Mouse (Mus musculus): Measurements from ENCODE around the gene Epha4. TPM values are rescaled to one million over a fixed set of nuclear protein-coding genes. Genes with fewer than 3 reads are reported as not detected.

The Epha4 gene
- total RNA-seq, 2 experiments from 2014 or later = 21.9 to 26.5 TPM

GRCm38 (mm10) chr1:77513411-77513941, 1.4 kb downstream of the Epha4 start:
- DNase-seq = peak; percentile 39 to 62
- intact Hi-C loops (cut with DNase I) = loop anchor here (5.0 to 10.0 kb wide), 7 partner anchors 136 to 1699 kb away; no protein-coding TSS in a partner anchor

DNA sequence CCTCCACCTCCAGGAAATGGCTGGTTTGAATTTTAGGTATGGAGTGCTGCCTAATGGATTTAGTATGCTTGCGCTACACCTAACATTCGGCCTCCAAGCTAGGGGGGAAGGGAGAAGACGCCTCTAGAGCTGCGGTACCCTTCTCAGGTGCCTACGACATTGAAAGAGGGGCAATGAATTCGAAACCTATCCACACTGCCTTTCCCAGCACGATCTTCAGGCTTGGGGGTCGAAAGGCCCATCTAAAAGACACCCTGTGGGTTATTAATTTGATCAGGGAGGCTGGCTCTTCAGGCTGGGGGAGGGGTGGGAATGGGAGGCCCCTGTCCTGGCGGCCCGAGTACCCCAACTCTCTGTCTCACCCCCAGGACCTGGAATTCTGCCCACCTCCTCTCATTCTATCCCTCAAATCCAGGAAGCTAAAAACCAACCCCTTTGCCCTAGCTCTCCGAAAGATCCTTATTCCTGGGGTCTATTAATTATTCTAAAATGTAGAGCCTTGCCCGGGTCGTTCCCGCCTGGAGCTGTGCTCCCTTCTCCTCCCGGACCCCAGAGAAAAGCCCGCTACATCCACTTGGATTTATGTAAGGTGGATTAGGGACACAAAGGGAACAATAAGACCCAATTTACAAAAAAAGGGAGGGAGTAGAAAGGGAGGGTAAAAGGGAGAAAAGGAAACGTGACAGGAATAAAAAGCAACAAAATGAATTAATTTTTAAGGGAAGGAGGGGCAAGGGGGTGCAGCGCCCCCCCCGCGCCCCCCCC, 2.3 kb downstream of the Epha4 start:
- no peak for DNase-seq
- intact Hi-C loops (cut with DNase I) = loop anchor here (5.0 to 10.0 kb wide), 7 partner anchors 135 to 1698 kb away; no protein-coding TSS in a partner anchor

DNA sequence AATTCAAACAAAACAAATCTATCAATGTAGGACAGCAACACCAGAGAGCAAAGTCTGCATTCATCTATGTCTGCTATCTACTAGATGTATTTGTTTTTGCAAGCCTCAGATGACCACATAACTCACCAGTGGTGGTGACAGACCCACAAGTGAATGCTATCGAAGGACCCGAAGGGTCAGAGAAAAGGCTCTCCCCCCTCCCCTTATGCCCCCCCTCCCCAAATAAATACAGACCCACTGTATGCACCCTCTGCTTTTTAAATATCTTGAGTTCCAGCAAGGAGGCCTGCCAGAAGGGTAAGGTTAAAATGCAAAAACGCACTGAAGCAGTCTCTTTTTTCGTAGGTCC, 2.9 kb downstream of the Epha4 start:
- no peak for DNase-seq
- intact Hi-C loops (cut with DNase I) = loop anchor here (5.0 to 10.0 kb wide), 7 partner anchors 135 to 1697 kb away; no protein-coding TSS in a partner anchor

DNA sequence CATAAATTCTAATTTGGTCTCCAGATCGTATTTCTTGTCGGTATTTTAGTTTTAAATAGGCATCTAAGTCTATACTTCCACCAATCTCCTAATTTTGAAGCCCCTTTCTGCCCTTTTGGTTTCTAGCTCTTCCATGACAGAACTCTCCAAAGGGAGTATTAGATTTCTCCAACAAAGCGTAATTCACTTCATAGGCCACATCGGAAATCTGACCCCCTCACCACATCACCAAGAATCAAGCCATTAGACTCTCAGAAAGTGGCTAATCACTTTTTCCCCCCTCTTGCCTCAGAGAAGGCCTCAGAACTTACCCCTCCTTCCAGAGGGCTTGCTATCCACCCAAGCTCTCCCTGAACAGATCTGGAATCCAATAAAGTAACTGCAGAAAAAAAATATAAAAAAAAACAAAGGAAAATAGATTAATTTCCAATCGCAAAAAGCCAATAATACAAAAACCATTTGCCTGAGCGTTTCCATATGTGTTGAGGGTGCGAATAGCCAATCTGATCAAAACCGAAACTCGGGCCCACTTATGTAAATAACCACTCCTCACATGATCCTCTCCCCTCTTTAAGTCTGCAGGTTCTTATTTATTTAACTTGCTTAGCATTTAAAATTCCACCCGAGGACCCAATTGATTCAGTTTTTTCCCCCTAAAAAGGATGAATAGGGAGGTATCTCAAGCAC, 3.4 kb downstream of the Epha4 start:
- intact Hi-C loops (cut with DNase I) = loop anchor here (5.0 to 10.0 kb wide), 7 partner anchors 134 to 1697 kb away; no protein-coding TSS in a partner anchor
- no peak for DNase-seq

GRCm38 (mm10) chr1:77510623-77511022, 4.3 kb downstream of the Epha4 start:
- DNase-seq = no peak
- intact Hi-C loops (cut with DNase I) = loop anchor here (5.0 to 10.0 kb wide), 7 partner anchors 133 to 1696 kb away; no protein-coding TSS in a partner anchor

DNA sequence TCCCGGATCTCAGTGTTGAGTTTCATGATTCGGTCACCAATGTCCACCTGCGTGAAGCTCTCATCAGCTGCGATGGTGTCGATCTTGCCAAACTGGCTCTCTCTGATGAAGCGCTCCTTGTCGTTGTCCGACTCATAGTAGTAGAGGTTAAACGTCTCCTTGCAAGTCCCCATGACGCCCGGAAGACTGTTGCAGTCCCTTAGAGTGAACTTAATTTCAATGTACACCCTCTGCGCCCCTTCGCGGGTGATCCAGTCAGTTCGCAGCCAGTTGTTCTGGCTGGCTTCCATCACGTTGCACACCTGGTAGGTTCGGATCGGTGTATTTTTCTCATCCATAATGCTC, 8.1 kb downstream of the Epha4 start:
- intact Hi-C loops (cut with DNase I) = loop anchor here (2.0 kb wide), 1 partner anchor 44 kb away; no protein-coding TSS in a partner anchor
- DNase-seq = no peak

DNA sequence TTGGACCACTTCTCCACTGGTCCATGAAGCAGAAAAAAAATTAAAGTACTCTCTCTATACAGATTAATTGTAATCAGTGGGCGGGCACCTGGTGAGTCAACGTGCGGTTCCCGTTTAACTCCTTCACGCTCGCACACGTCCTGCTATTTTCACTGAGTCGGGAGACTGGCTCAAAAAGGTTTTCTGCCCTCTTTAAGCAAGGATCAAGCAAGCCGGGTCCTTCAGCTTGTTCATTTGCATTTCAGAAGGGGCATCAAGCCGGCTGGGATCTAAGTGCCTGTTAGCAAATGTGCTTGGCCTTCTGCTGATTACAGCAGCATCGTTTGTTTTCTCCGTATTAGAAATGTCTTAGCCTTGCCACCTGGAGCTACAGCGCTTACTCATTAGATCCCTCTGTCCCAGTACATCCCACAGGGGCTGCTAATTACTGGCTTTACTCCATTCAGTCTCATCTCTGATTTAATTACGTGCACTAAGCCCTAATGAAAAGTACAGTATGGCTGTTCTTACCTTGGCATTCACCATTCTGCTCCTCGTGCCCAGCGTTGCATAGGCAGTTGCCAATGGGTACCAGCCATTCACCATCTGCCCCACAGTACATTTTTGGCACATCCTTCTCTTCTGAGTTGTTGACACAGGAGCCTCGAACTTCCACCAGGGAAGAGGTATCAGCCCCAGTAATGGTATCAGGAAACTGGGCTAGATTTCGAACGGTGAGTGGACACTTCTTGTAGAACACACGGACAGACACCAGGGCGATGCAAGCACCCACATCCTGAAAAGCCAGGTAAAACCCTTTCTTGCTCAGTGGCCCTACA, 8.6 kb downstream of the Epha4 start:
- DNase-seq = no peak
- intact Hi-C loops (cut with DNase I) = loop anchor here (2.0 kb wide), 1 partner anchor 43 kb away; no protein-coding TSS in a partner anchor

GRCm38 (mm10) chr1:77505263-77505662, 9.6 kb downstream of the Epha4 start:
- intact Hi-C loops (cut with DNase I) = no loop called here
- no peak for DNase-seq

GRCm38 (mm10) chr1:77504813-77505212, 10.1 kb downstream of the Epha4 start:
- no peak for DNase-seq
- intact Hi-C loops (cut with DNase I) = no loop called here

GRCm38 (mm10) chr1:77503711-77504181, 11.1 kb downstream of the Epha4 start:
- intact Hi-C loops (cut with DNase I) = no loop called here
- no peak for DNase-seq

GRCm38 (mm10) chr1:77502554-77503119, 12.3 kb downstream of the Epha4 start:
- intact Hi-C loops (cut with DNase I) = no loop called here
- DNase-seq = no peak

DNA sequence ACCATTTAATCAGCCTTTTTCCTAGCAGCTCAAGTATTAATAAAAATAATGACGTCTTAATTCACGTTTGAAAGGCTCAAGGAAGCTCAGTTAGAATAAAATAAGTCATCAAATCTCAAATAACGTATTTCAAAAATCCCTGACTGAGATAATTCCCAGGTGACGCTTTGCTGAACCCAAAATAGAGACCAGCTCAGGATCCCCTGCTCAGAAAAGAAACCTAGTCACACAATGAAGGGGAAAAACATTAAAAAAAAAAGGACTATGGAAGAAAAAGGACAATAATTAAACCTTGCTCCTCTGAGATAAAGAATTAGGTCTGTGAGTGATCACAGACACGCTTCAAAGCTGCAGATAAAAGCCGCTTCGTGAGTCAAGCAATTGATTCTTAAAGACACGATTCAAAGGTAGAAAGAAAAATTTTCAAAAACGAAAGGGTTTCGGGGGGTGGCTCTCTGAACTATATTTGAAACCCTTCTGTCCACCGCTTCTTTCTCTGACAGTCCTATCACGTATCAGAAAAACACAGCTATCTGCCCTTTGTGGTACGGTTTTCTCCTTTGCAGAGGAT, 13.4 kb downstream of the Epha4 start:
- DNase-seq = no peak
- intact Hi-C loops (cut with DNase I) = no loop called here

GRCm38 (mm10) chr1:77497506-77497905, 17.4 kb downstream of the Epha4 start:
- DNase-seq = no peak
- intact Hi-C loops (cut with DNase I) = no loop called here

DNA sequence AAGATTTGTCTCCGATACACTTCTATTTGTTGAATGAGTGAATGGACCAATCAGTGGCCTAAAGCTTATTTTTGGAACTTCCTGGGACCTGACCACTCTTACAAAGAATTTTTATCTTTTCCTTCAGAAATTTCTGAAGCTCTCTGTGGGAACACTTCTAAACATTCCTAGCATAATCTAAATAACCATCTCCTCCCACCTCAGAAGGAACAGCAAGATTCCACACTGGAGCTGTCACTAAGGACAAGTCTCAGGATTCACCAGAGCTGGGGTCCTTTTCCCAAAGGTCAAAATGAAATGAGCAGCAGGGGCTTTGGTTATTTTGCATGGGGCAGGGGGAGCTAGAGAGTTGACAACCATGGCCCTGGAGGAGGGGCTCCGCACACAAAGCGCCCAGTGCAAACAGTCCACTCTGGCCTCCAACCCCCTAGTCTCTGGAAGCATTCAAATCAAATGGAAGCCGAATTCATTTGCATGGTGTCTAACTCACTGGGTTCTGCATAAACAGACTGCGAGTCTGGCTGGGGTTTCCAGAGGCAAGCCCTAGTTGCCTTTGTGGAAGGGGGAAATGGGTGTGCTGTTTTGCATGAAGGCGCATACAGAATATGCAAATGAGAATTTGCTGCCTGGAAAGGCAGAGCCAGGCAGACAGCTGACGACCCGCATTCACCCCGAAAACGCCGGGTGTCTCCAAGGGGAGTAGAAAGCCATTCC, 18.3 kb downstream of the Epha4 start:
- intact Hi-C loops (cut with DNase I) = no loop called here
- DNase-seq = no peak

GRCm38 (mm10) chr1:77495790-77496158, 19.1 kb downstream of the Epha4 start:
- DNase-seq = no peak
- intact Hi-C loops (cut with DNase I) = no loop called here

DNA sequence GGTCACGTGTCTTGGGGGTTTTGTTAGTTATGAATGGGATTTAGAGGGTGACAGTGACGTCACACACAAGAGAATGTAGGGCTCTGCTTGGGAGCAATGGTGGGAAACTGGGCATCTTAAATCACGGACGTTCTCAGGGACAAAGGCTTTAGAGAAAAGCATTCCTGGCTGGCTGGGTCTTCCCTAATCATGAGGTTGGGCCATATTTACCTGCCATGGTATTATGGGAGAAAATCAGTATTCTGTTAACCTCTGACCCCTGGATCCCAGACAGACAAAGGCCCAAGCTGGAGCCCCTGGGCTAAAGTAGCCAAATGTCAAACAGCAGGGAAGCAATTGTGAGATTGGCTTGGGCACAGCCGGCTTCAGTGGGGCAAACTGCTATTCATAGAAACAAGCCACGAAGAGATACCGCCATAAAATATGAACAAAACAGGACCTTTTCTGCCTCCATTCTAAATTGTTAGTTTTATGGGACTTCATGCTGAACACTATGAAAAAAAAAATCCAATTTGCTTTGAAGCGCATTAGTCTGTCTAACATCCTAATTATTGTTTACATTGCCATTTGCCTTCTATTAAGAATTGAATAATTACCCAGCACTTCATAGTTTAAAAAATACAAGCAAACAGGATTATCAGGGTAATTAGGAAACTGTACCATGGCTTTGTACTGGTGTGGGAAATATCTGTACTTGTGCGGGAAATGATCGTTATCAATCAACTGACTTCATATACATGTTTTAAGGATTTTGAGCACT, 19.7 kb downstream of the Epha4 start:
- intact Hi-C loops (cut with DNase I) = no loop called here
- no peak for DNase-seq

GRCm38 (mm10) chr1:77493841-77494635, 20.9 kb downstream of the Epha4 start:
- no peak for DNase-seq
- intact Hi-C loops (cut with DNase I) = no loop called here

- no peak for DNase-seq
- intact Hi-C loops (cut with DNase I) = no loop called here
Measured at GRCm38 (mm10) chr1:77490166-77490565, 24.7 kb downstream of the Epha4 start.

All from heart, postnatal 36 days (tissue).